Mouse (Mus musculus): Measurements from ENCODE around the gene Gngt2.

GRCm38 (mm10) chr11:95838598-95838997, 1.6 kb downstream of the Gngt2 start:
- no peak for TF ChIP-seq POLR2A (IDR thresholded peaks at IDR 0.05; ENCODE audit: control insufficient read depth, low read depth, low read length)
- TF ChIP-seq CTCF (IDR thresholded peaks at IDR 0.05; ENCODE audit: control insufficient read depth, insufficient read depth, insufficient replicate concordance, low read depth, low read length), result no peak

All from testis, adult 2 months (tissue).